Mouse (Mus musculus): Measurements from ENCODE around the gene Gdf5. TPM values are rescaled to one million over a fixed set of nuclear protein-coding genes. Genes with fewer than 3 reads are reported as not detected.

The Gdf5 gene
- 2.2 TPM in 1 of 2 replicates, not detected in the other for total RNA-seq (2014; fragmentation: Nextera tagmentation)
- 0.06 and 0.11 TPM in 2 replicates for total RNA-seq (2017)
- polyA plus RNA-seq (2012) = not detected in 2 replicates

DNA sequence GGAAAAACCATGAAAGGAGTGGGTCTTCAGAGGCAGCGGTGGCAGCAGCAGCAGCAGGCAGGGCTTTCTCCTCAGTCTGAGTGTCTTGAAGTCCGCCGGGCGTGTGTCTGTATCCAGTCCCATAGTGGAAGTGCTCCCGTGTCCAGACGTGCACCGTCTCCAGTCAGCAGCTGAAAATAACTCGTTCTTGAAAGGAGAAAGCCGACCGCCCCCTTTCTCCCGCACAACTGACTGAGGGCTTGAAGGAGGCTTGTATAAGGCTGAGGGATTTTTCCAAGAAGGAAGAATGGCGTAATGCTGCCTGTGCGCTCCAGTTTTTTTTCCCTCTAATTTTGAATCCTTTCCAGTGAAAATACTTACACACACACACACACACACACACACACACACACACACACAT, at the start of gene Gdf5:
Gene Gdf5, minus strand, starts transcription at position 244 of the 400 bp plus-strand sequence.
- DNase-seq (ENCODE audit: low spot score) (no peak), ATAC-seq (ENCODE audit: extremely low read depth, insufficient number of reproducible peaks, low FRiP score, poor library complexity, severe bottlenecking) (no peak)
- peaks cover 29% of the 10 kb centered on the region for H3K4me1 ChIP-seq (ENCODE audit: insufficient read depth, low read depth, low read length)
- no peak within 1 kb of the TSS for H3K4me3 ChIP-seq (ENCODE audit: low read depth, low read length)
- H3K36me3 ChIP-seq (replicated peaks) = no peaks in the 10 kb centered on the region
- peaks cover 25% of the 10 kb centered on the region; the same call in 1 of the 2 replicates for H3K27me3 ChIP-seq (ENCODE audit: insufficient read depth, low read length)
- no peaks in the 10 kb centered on the region for H3K9me3 ChIP-seq (replicated peaks)
- TF ChIP-seq GATA2 (IDR thresholded peaks at IDR 0.05; ENCODE audit: borderline replicate concordance, low read depth, low read length) = no peak
- TF ChIP-seq POLR2AphosphoS5 (IDR thresholded peaks at IDR 0.05; ENCODE audit: insufficient replicate concordance, low read depth, low read length) = no peak
- no peak for TF ChIP-seq CTCF (IDR thresholded peaks at IDR 0.05; ENCODE audit: low read depth, low read length)
- no peak for TF ChIP-seq TAL1 (conservative IDR thresholded peaks at IDR 0.05; ENCODE audit: low read depth, low read length)
- no peak for TF ChIP-seq GATA1 (IDR thresholded peaks at IDR 0.05; ENCODE audit: borderline replicate concordance, low read length)

DNA sequence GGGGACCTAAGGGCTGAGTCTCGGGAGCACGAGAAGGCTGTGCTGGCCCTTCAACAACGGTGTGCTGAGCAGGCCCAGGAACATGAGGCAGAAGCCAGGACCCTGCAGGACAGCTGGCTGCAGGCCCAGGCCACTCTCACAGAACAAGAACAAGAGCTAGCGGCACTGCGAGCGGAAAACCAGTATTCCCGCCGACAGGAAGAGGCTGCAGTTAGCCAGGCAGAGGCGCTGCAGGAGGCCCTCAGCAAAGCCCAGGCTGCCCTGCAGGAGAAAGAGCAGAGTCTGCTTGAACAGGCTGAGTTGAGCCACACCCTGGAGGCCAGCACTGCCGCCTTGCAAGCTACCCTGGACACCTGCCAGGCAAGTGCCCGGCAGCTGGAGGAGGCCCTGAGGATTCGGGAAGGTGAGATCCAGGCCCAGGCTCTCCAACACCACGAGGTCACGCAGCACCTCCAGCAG, 46.7 kb upstream of the Gdf5 start:
- Histone ChIP-seq H3K4me1 (ENCODE audit: insufficient read depth, low read depth, low read length) (peaks cover 59% of the 10 kb centered on the region), H3K27me3 (ENCODE audit: insufficient read depth, low read length) (no peaks in the 10 kb centered on the region), H3K9me3 (replicated peaks) (no peaks in the 10 kb centered on the region), H3K4me3 (ENCODE audit: low read depth, low read length) (peak overlapping the region; percentile 14; the same call in 1 of the 2 replicates), H3K36me3 (replicated peaks) (peaks cover 96% of the 10 kb centered on the region)
- DNase-seq (ENCODE audit: low spot score) (peak; percentile 14), ATAC-seq (ENCODE audit: extremely low read depth, insufficient number of reproducible peaks, low FRiP score, poor library complexity, severe bottlenecking) (no peak)
- TF ChIP-seq CTCF (IDR thresholded peaks at IDR 0.05; ENCODE audit: low read depth, low read length) (no peak), POLR2AphosphoS5 (IDR thresholded peaks at IDR 0.05; ENCODE audit: insufficient replicate concordance, low read depth, low read length) (no peak), TAL1 (conservative IDR thresholded peaks at IDR 0.05; ENCODE audit: low read depth, low read length) (no peak), GATA2 (IDR thresholded peaks at IDR 0.05; ENCODE audit: borderline replicate concordance, low read depth, low read length) (no peak)

DNA sequence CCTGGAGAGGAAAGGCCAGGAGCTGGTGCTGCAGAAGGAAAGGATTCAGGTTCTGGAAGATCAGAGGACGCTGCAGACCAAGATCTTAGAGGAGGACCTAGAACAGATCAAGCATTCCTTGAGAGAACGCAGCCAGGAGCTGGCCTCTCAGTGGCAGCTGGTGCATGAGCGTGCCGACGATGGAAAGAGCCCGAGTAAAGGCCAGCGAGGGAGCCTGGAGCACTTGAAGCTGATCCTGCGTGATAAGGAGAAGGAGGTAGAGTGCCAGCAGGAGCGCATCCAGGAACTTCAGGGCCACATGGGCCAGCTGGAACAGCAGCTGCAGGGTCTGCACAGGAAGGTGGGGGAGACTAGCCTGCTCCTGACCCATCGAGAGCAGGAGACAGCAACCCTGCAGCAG, 46.0 kb upstream of the Gdf5 start:
- H3K9me3 ChIP-seq (replicated peaks) = no peaks in the 10 kb centered on the region
- H3K4me1 ChIP-seq (ENCODE audit: insufficient read depth, low read depth, low read length) = peaks cover 60% of the 10 kb centered on the region
- DNase-seq (ENCODE audit: low spot score) (no peak), ATAC-seq (ENCODE audit: extremely low read depth, insufficient number of reproducible peaks, low FRiP score, poor library complexity, severe bottlenecking) (no peak)
- no peaks in the 10 kb centered on the region for H3K27me3 ChIP-seq (ENCODE audit: insufficient read depth, low read length)
- peaks cover 95% of the 10 kb centered on the region for H3K36me3 ChIP-seq (replicated peaks)
- H3K4me3 ChIP-seq (ENCODE audit: low read depth, low read length) = no peak overlapping the region
- TF ChIP-seq GATA2 (IDR thresholded peaks at IDR 0.05; ENCODE audit: borderline replicate concordance, low read depth, low read length) (no peak), CTCF (IDR thresholded peaks at IDR 0.05; ENCODE audit: low read depth, low read length) (no peak), GATA1 (IDR thresholded peaks at IDR 0.05; ENCODE audit: borderline replicate concordance, low read length) (no peak), POLR2AphosphoS5 (IDR thresholded peaks at IDR 0.05; ENCODE audit: insufficient replicate concordance, low read depth, low read length) (no peak), TAL1 (conservative IDR thresholded peaks at IDR 0.05; ENCODE audit: low read depth, low read length) (no peak)

- Histone ChIP-seq H3K27me3 (ENCODE audit: insufficient read depth, low read length) (no peaks in the 10 kb centered on the region), H3K36me3 (replicated peaks) (peaks cover 95% of the 10 kb centered on the region), H3K9me3 (replicated peaks) (no peaks in the 10 kb centered on the region), H3K4me1 (ENCODE audit: insufficient read depth, low read depth, low read length) (peaks cover 64% of the 10 kb centered on the region), H3K4me3 (ENCODE audit: low read depth, low read length) (peak overlapping the region; percentile 55; the same call in 1 of the 2 replicates)
- DNase-seq (ENCODE audit: low spot score) = peak; percentile 89
- TF ChIP-seq POLR2AphosphoS5 (IDR thresholded peaks at IDR 0.05; ENCODE audit: insufficient replicate concordance, low read depth, low read length) = no peak
- peak; percentile 29; the same call in 1 of the 2 replicates for TF ChIP-seq TAL1 (conservative IDR thresholded peaks at IDR 0.05; ENCODE audit: low read depth, low read length)
- TF ChIP-seq GATA1 (IDR thresholded peaks at IDR 0.05; ENCODE audit: borderline replicate concordance, low read length) = no peak
- TF ChIP-seq GATA2 (IDR thresholded peaks at IDR 0.05; ENCODE audit: borderline replicate concordance, low read depth, low read length) = no peak
- TF ChIP-seq CTCF (IDR thresholded peaks at IDR 0.05; ENCODE audit: low read depth, low read length) = no peak
- ATAC-seq (ENCODE audit: extremely low read depth, insufficient number of reproducible peaks, low FRiP score, poor library complexity, severe bottlenecking) = peak; percentile 87
Observed at GRCm38 (mm10) chr2:155989085-155989484, 43.9 kb upstream of the Gdf5 start.

- H3K4me1 ChIP-seq (ENCODE audit: insufficient read depth, low read depth, low read length) = peaks cover 58% of the 10 kb centered on the region
- no peak overlapping the region for H3K4me3 ChIP-seq (ENCODE audit: low read depth, low read length)
- H3K36me3 ChIP-seq (replicated peaks) = peaks cover 92% of the 10 kb centered on the region
- no peak for TF ChIP-seq POLR2AphosphoS5 (IDR thresholded peaks at IDR 0.05; ENCODE audit: insufficient replicate concordance, low read depth, low read length)
- no peak for TF ChIP-seq GATA1 (IDR thresholded peaks at IDR 0.05; ENCODE audit: borderline replicate concordance, low read length)
- TF ChIP-seq CTCF (IDR thresholded peaks at IDR 0.05; ENCODE audit: low read depth, low read length) = no peak
- TF ChIP-seq TAL1 (conservative IDR thresholded peaks at IDR 0.05; ENCODE audit: low read depth, low read length) = no peak
- TF ChIP-seq GATA2 (IDR thresholded peaks at IDR 0.05; ENCODE audit: borderline replicate concordance, low read depth, low read length) = no peak
- H3K9me3 ChIP-seq (replicated peaks) = no peaks in the 10 kb centered on the region
- ATAC-seq (ENCODE audit: extremely low read depth, insufficient number of reproducible peaks, low FRiP score, poor library complexity, severe bottlenecking) (no peak), DNase-seq (ENCODE audit: low spot score) (no peak)
- no peaks in the 10 kb centered on the region for H3K27me3 ChIP-seq (ENCODE audit: insufficient read depth, low read length)
Observed at GRCm38 (mm10) chr2:155987131-155987530, 42.0 kb upstream of the Gdf5 start.

DNA sequence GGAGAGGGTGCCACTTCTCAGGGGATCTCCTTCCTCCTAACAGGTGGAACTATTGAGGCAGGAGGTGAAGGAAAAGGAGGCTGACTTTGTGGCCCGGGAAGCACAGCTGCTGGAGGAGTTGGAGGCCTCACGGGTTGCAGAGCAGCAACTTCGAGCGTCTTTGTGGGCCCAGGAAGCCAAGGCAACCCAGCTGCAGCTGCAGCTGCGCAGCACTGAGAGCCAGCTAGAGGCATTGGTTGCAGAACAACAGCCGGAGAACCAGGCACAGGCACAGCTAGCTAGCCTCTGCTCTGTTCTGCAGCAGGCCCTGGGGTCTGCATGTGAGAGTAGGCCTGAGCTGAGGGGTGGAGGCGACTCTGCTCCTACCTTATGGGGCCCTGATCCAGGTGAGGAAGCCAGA, 40.6 kb upstream of the Gdf5 start:
- H3K4me1 ChIP-seq (ENCODE audit: insufficient read depth, low read depth, low read length) = peaks cover 45% of the 10 kb centered on the region
- DNase-seq (ENCODE audit: low spot score) = no peak
- no peaks in the 10 kb centered on the region for H3K9me3 ChIP-seq (replicated peaks)
- TF ChIP-seq CTCF (IDR thresholded peaks at IDR 0.05; ENCODE audit: low read depth, low read length) = no peak
- TF ChIP-seq GATA2 (IDR thresholded peaks at IDR 0.05; ENCODE audit: borderline replicate concordance, low read depth, low read length) = no peak
- TF ChIP-seq TAL1 (conservative IDR thresholded peaks at IDR 0.05; ENCODE audit: low read depth, low read length) = no peak
- no peak for TF ChIP-seq POLR2AphosphoS5 (IDR thresholded peaks at IDR 0.05; ENCODE audit: insufficient replicate concordance, low read depth, low read length)
- no peak for TF ChIP-seq GATA1 (IDR thresholded peaks at IDR 0.05; ENCODE audit: borderline replicate concordance, low read length)
- no peak overlapping the region for H3K4me3 ChIP-seq (ENCODE audit: low read depth, low read length)
- H3K27me3 ChIP-seq (ENCODE audit: insufficient read depth, low read length) = no peaks in the 10 kb centered on the region
- no peak for ATAC-seq (ENCODE audit: extremely low read depth, insufficient number of reproducible peaks, low FRiP score, poor library complexity, severe bottlenecking)
- H3K36me3 ChIP-seq (replicated peaks) = peaks cover 91% of the 10 kb centered on the region

Measured in G1E (cell line).